Mouse (Mus musculus) ES-E14 (cell line): Measurements from ENCODE around the gene Slc4a10. TPM values are rescaled to one million over a fixed set of nuclear protein-coding genes. Genes with fewer than 3 reads are reported as not detected.

Experiments used
- DNase-seq: peaks from one replicate; pipeline ENCODE4 v3.0.0-alpha.2; 2013; ENCODE audit warnings: low read depth, low spot score
- H3K27ac ChIP-seq: 2 replicates; pipeline ENCODE4 v1.5.1; 2012; ENCODE audit warnings: low read depth, mild to moderate bottlenecking, low read length, moderate library complexity, mixed read lengths; ENCODE audit not compliant: poor library complexity, insufficient read depth, severe bottlenecking
- H3K36me3 ChIP-seq: 2 replicates; pipeline ENCODE4 v1.6.1; 2012; ENCODE audit warnings: mild to moderate bottlenecking, low read length, moderate library complexity, mixed read lengths; ENCODE audit not compliant: control insufficient read depth, poor library complexity, insufficient read depth, severe bottlenecking
- H3K4me1 ChIP-seq, 2 experiments: fragments of 150-350 bp in 1 of 2; sonication (generic) in 1 of 2; 2 replicates each; pipeline ENCODE4 v1.6.1; 2012; ENCODE audit warnings: low read length in 2 of 2, mild to moderate bottlenecking in 1 of 2, mixed read lengths in 1 of 2; ENCODE audit not compliant: control insufficient read depth in 2 of 2, insufficient read depth in 2 of 2, poor library complexity in 1 of 2
- H3K4me3 ChIP-seq, 2 experiments: fragments of 150-350 bp in 1 of 2; sonication (generic) in 1 of 2; 2 replicates each; pipeline ENCODE4 v1.5.1; 2012; ENCODE audit warnings: low read length in 2 of 2, low read depth in 1 of 2, mild to moderate bottlenecking in 1 of 2, mixed read lengths in 1 of 2; ENCODE audit not compliant: insufficient read depth in 1 of 2, poor library complexity in 1 of 2, severe bottlenecking in 1 of 2
- H3K9ac ChIP-seq: 2 replicates; pipeline ENCODE4 v1.6.1; 2012; ENCODE audit warnings: low read depth, mild to moderate bottlenecking, low read length, mixed read lengths; ENCODE audit not compliant: poor library complexity, insufficient read depth, severe bottlenecking
- H3K9me3 ChIP-seq: fragments of 150-350 bp; sonication (generic); 2 replicates; pipeline ENCODE4 v1.6.1; 2012; ENCODE audit warnings: low read depth, mild to moderate bottlenecking, low read length; ENCODE audit not compliant: control insufficient read depth, insufficient read depth
- CHD2 ChIP-seq: IDR thresholded peaks from 2 replicates; pipeline ENCODE4 v1.6.1; 2014; ENCODE audit warnings: mild to moderate bottlenecking, low read depth, low read length, inconsistent platforms
- HCFC1 ChIP-seq: IDR thresholded peaks from 2 replicates; pipeline ENCODE4 v1.6.1; 2012; ENCODE audit warnings: low read length, inconsistent platforms, borderline replicate concordance; ENCODE audit not compliant: insufficient read depth
- MAFK ChIP-seq: IDR thresholded peaks from 2 replicates; pipeline ENCODE4 v1.6.1; 2014; ENCODE audit warnings: mild to moderate bottlenecking, low read depth, low read length, inconsistent platforms; ENCODE audit not compliant: insufficient read depth
- ZC3H11A ChIP-seq: IDR thresholded peaks from 2 replicates; pipeline ENCODE4 v1.6.1; 2012; ENCODE audit warnings: low read depth, mild to moderate bottlenecking, inconsistent platforms, low read length, borderline replicate concordance
- ZNF384 ChIP-seq: IDR thresholded peaks from 2 replicates; pipeline ENCODE4 v1.6.1; 2012; ENCODE audit warnings: low read depth, low read length, inconsistent platforms
- in situ Hi-C, 2 experiments: fragments of 600-800 bp; cut with MboI; formaldehyde crosslinking; loops; one replicate each; pipeline ENCODE4 v1.15.1; 2025; ENCODE audit warnings: low sequenced_read_pairs in 2 of 2, inconsistent platforms in 1 of 2; ENCODE audit not compliant: unreplicated experiment in 2 of 2
- total RNA-seq: library from RNA; depleted of rRNA; stranded (reverse); fragments of 300-350 nt; gene quantifications from 2 replicates; pipeline ENCODE4 v1.2.3, GENCODE M21; 2012

Slc4a10 gene
- total RNA-seq, 1 experiment, result 0.13 TPM

DNA sequence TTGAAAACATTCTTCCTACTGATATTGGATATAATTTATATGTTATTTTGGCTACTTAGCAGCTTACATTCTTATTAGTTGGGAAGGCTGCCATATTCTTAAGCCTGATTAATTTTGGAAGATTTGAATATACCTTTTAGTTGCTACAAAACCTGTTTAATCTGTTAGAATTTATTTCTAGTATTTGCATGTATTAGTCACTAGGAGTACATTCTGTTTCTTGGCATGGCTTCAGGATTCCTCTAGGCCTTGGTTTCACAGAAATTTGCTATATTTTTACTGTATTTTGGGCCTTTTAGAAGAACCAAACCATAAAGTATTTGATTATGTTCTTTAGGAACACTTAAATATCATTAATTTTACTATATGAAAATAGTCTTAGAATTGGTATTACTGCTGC lies 103.2 kb downstream of the Slc4a10 start:
- TF ChIP-seq MAFK (no peak), ZC3H11A (no peak), CHD2 (no peak), ZNF384 (no peak), HCFC1 (no peak)
- DNase-seq, result no peak
- Histone ChIP-seq H3K4me1 (no peaks in the 10 kb centered on the region), H3K4me3 (no peak overlapping the region), H3K27ac (no peak overlapping the region), H3K9me3 (no peaks in the 10 kb centered on the region), H3K36me3 (no peaks in the 10 kb centered on the region), H3K9ac (no peak overlapping the region)
- in situ Hi-C loops, result no loop called here

- Histone ChIP-seq H3K9ac (no peak overlapping the region), H3K4me3 (no peak overlapping the region), H3K4me1 (no peaks in the 10 kb centered on the region), H3K9me3 (no peaks in the 10 kb centered on the region), H3K27ac (no peak overlapping the region), H3K36me3 (no peaks in the 10 kb centered on the region)
- in situ Hi-C loops, result no loop called here
- DNase-seq, result no peak
- no peak for TF ChIP-seq ZC3H11A
- no peak for TF ChIP-seq MAFK
- TF ChIP-seq ZNF384, result no peak
- no peak for TF ChIP-seq CHD2
- TF ChIP-seq HCFC1, result no peak
These were observed 104.6 kb downstream of the Slc4a10 start for GRCm38 (mm10) chr2:62150830-62151229.

GRCm38 (mm10) chr2:62210109-62210508 lies 163.8 kb downstream of the Slc4a10 start:
- no peak for TF ChIP-seq ZNF384
- TF ChIP-seq CHD2, result no peak
- no peak for TF ChIP-seq HCFC1
- TF ChIP-seq MAFK, result no peak
- no peak for TF ChIP-seq ZC3H11A
- in situ Hi-C loops, result no loop called here
- H3K9ac ChIP-seq, result no peak overlapping the region
- no peaks in the 10 kb centered on the region for H3K4me1 ChIP-seq
- H3K9me3 ChIP-seq, result no peaks in the 10 kb centered on the region
- no peak overlapping the region for H3K4me3 ChIP-seq
- no peak overlapping the region for H3K27ac ChIP-seq
- no peaks in the 10 kb centered on the region for H3K36me3 ChIP-seq
- no peak for DNase-seq

GRCm38 (mm10) chr2:62211106-62211505 lies 164.8 kb downstream of the Slc4a10 start:
- Histone ChIP-seq H3K9me3 (no peaks in the 10 kb centered on the region), H3K36me3 (no peaks in the 10 kb centered on the region), H3K4me1 (no peaks in the 10 kb centered on the region), H3K27ac (no peak overlapping the region), H3K9ac (no peak overlapping the region), H3K4me3 (no peak overlapping the region)
- in situ Hi-C loops, result no loop called here
- TF ChIP-seq HCFC1 (no peak), MAFK (no peak), ZNF384 (no peak), CHD2 (no peak), ZC3H11A (no peak)
- DNase-seq, result no peak

DNA sequence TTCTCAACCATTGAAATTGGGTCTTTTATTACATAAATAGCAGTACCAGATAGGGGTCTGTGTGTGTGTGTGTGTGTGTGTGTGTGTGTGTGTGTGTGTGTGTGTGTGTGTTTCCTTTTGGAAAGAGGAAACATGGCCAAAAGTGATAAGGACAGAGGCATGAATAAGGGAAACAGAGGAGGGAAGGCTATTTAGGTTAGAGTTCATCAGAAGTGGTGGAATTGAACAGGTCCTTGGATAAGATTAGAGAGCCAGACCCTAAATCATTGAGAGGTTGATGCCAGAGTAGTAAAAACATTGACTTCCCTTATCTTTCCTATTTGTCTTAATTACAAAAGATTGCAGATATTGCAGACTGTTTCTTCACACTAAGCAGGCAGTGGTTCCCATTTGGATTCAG lies 181.3 kb downstream of the Slc4a10 start:
- Histone ChIP-seq H3K4me1 (no peaks in the 10 kb centered on the region), H3K9me3 (no peaks in the 10 kb centered on the region), H3K36me3 (no peaks in the 10 kb centered on the region), H3K4me3 (no peak overlapping the region), H3K27ac (no peak overlapping the region), H3K9ac (no peak overlapping the region)
- in situ Hi-C loops, result no loop called here
- no peak for DNase-seq
- no peak for TF ChIP-seq HCFC1
- TF ChIP-seq MAFK, result no peak
- TF ChIP-seq ZNF384, result no peak
- TF ChIP-seq ZC3H11A, result no peak
- no peak for TF ChIP-seq CHD2
